Mouse (Mus musculus) lung, embryonic 15.5 days (tissue): ENCODE measurements around the gene Krt4. TPM values are rescaled to one million over a fixed set of nuclear protein-coding genes. Genes with fewer than 3 reads are reported as not detected.

ENCODE experiments used
- ATAC-seq: fragments of 200-750 bp; cut with Nextera tagmentation; 2 replicates; pipeline ENCODE4 v1.8.0; 2017; ENCODE audit warnings: moderate number of reproducible peaks, borderline replicate concordance; ENCODE audit not compliant: low FRiP score, low TSS enrichment; ENCODE audit errors: extremely low read depth
- H3K27ac ChIP-seq: fragments of 300-500 bp; sonication (generic); 2 replicates; pipeline ENCODE4 v1.5.1; 2015; ENCODE audit warnings: moderate library complexity, mild to moderate bottlenecking, inconsistent platforms
- H3K27me3 ChIP-seq: fragments of 300-500 bp; sonication (generic); 2 replicates; pipeline ENCODE4 v1.6.1; 2015; ENCODE audit warnings: inconsistent platforms
- H3K36me3 ChIP-seq: fragments of 300-500 bp; sonication (generic); 2 replicates; pipeline ENCODE4 v1.6.1; 2015; ENCODE audit warnings: inconsistent platforms
- H3K4me1 ChIP-seq: fragments of 300-500 bp; sonication (generic); 2 replicates; pipeline ENCODE4 v1.6.1; 2015; ENCODE audit warnings: inconsistent platforms
- H3K4me2 ChIP-seq: fragments of 300-500 bp; sonication (generic); 2 replicates; pipeline ENCODE4 v1.6.1; 2015; ENCODE audit warnings: inconsistent platforms, mild to moderate bottlenecking, moderate library complexity
- H3K4me3 ChIP-seq: fragments of 300-500 bp; sonication (generic); 2 replicates; pipeline ENCODE4 v1.5.1; 2015; ENCODE audit warnings: mild to moderate bottlenecking, inconsistent platforms
- H3K9ac ChIP-seq: fragments of 300-500 bp; sonication (generic); 2 replicates; pipeline ENCODE4 v1.6.1; 2015; ENCODE audit warnings: inconsistent platforms
- H3K9me3 ChIP-seq: fragments of 300-500 bp; sonication (generic); 2 replicates; pipeline ENCODE4 v1.6.1; 2016; ENCODE audit warnings: inconsistent platforms
- WGBS: fragments of 180-500 bp; shearing (Covaris S2); methylation state at CpG from one replicate; pipeline ENCODE4 v1.1.7; 2015; 5-methylcytosine and 5-hydroxymethylcytosine counted together
- microRNA-seq: library from miRNA; unstranded; fragments of <30 nt; microRNA quantifications from one replicate; pipeline ENCODE4, GENCODE M21; 2016
- polyA plus RNA-seq: library from polyadenylated mRNA; unstranded; fragments of >200 nt; fragmentation: Nextera tagmentation; extraction: Ambion mirVana; gene quantifications from 2 replicates; pipeline ENCODE4 v1.2.1, GENCODE M21; 2015

The Krt4 gene
- polyA plus RNA-seq, 1 experiment from 2014 or later = 18.4 TPM

DNA sequence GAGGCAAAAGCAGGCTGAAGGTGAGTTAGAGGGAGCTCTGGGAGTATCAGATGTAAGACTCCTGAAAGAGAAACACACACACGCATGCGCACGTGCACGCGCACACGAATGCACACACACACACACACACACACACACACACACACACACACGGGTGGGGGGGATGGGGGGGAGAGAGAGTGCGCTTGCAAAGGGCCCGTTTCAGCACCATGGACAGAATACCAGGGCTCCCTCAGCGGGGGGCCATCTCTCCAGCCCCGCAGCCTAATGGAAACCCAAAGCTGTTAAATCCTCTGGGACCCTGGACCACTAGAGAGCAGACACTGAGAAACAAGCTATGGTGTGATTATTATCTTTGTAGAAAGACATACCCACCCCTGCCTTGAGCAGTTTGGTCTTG is 44.8 kb downstream of the Krt4 start:
- H3K27ac ChIP-seq = no peak overlapping the region
- WGBS = 28% methylated on average over 10 of the region's 11 CpGs
- no peak overlapping the region for H3K9ac ChIP-seq
- peaks cover 2% of the 10 kb centered on the region; the same call in 1 of the 2 replicates for H3K27me3 ChIP-seq
- no peaks in the 10 kb centered on the region for H3K36me3 ChIP-seq
- no peak overlapping the region for H3K4me3 ChIP-seq
- no peaks in the 10 kb centered on the region for H3K9me3 ChIP-seq
- H3K4me1 ChIP-seq = no peaks in the 10 kb centered on the region
- no peak for ATAC-seq
- H3K4me2 ChIP-seq = no peak overlapping the region

- ATAC-seq = no peak
- H3K27ac ChIP-seq = no peak overlapping the region
- no peaks in the 10 kb centered on the region for H3K36me3 ChIP-seq
- 41% methylated on average over 2 of the region's 2 CpGs for WGBS
- no peaks in the 10 kb centered on the region for H3K4me1 ChIP-seq
- H3K4me2 ChIP-seq = no peak overlapping the region
- H3K4me3 ChIP-seq = no peak overlapping the region
- H3K27me3 ChIP-seq = no peaks in the 10 kb centered on the region
- H3K9ac ChIP-seq = no peak overlapping the region
- no peaks in the 10 kb centered on the region for H3K9me3 ChIP-seq
These were observed 46.5 kb downstream of the Krt4 start for GRCm38 (mm10) chr15:101878041-101878440.

DNA sequence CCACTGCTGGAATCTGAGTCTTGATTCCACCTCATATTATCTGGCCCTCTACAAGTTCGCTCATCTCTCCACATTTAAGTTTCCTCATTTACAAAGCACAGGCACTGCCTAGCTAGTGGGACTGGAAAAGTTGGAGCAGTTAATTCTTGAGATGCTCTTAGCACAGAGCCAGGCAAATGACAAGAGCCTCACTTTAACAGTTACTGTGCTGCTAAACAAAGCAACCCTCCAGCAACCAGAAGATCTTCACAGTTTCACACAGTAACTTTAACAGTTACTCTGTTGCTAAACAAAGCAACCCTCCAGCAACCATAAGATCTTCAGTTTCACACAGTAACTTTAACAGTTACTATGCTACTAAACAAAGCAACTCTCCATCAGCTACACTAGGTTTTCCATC is 50.2 kb downstream of the Krt4 start:
- Histone ChIP-seq H3K27ac (no peak overlapping the region), H3K4me1 (no peaks in the 10 kb centered on the region), H3K36me3 (no peaks in the 10 kb centered on the region), H3K9ac (no peak overlapping the region), H3K9me3 (no peaks in the 10 kb centered on the region), H3K27me3 (0 out of 2 replicates have a peak, but pooled peaks cover under 1% of the 10 kb centered on the region), H3K4me2 (no peak overlapping the region), H3K4me3 (no peak overlapping the region)
- WGBS = 74% methylated on average over 1 of the region's 1 CpGs
- ATAC-seq = no peak

DNA sequence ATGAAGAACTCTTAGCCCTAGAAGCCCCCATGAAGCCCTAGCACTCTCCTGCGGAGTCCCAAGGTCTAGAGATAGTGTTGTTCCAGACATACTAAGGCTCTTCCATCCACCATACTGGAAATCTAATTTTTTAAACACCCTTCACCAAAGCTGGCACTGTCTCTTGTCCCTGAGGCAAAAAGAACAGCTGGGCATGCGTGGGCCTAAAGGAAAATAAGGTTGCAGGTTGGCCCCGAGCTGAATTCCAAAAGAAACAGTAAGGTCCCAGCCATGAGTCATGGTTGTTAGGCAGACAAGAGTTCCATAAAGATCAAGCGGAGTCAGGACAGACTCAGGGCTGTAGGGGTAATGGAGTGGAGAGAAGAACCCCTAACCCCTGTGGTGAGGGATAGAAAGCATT is 51.3 kb downstream of the Krt4 start:
- Histone ChIP-seq H3K27me3 (0 out of 2 replicates have a peak, but pooled peaks cover 11% of the 10 kb centered on the region), H3K9me3 (no peaks in the 10 kb centered on the region), H3K4me2 (no peak overlapping the region), H3K4me1 (no peaks in the 10 kb centered on the region), H3K27ac (no peak overlapping the region), H3K9ac (no peak overlapping the region), H3K36me3 (no peaks in the 10 kb centered on the region), H3K4me3 (no peak overlapping the region)
- no peak for ATAC-seq
- 68% methylated on average over 4 of the region's 4 CpGs for WGBS

GRCm38 (mm10) chr15:101869431-101869830 is 55.1 kb downstream of the Krt4 start, which contains the start of gene Krt77:
Gene Krt77, minus strand, starts transcription at chr15:101869705.
- no peak within 1 kb of the TSS for H3K9ac ChIP-seq

More at GRCm38 (mm10) chr15:101869431-101869830, 55.1 kb downstream of the Krt4 start, which contains the start of gene Krt77:
- 0 out of 2 replicates have a peak, but pooled peaks cover 11% of the 10 kb centered on the region for H3K27me3 ChIP-seq
- no peaks in the 10 kb centered on the region for H3K4me1 ChIP-seq
- H3K4me3 ChIP-seq = no peak within 1 kb of the TSS
- H3K36me3 ChIP-seq = no peaks in the 10 kb centered on the region
- no peaks in the 10 kb centered on the region for H3K9me3 ChIP-seq
- no peak within 1 kb of the TSS for H3K4me2 ChIP-seq
- ATAC-seq = no peak
- WGBS = 32% methylated on average over 6 of the region's 6 CpGs
- no peak within 1 kb of the TSS for H3K27ac ChIP-seq

Small RNAs within 50 kb of the gene (microRNA-seq; reads per million reads assigned to microRNA genes)
- not detected for gene Gm44356

Other genes with a start within 250 kb of the Krt4 start
- not detected in 2 replicates for gene Krt6b, start 244.4 kb downstream of the Krt4 start, polyA plus RNA-seq
- 0.39 and 1.5 TPM in 2 replicates for gene Krt6a, start 230.4 kb downstream of the Krt4 start, polyA plus RNA-seq
- gene Krt5, start 211.8 kb downstream of the Krt4 start, polyA plus RNA-seq = 4.7 and 11.1 TPM in 2 replicates
- gene Krt71, start 181.6 kb downstream of the Krt4 start, polyA plus RNA-seq = not detected in 2 replicates
- gene Krt72, start 138.3 kb downstream of the Krt4 start, polyA plus RNA-seq = not detected in 2 replicates
- gene Krt73, start 122.4 kb downstream of the Krt4 start, polyA plus RNA-seq = not detected in 2 replicates
- not detected in 2 replicates for gene Krt2, start 106.6 kb downstream of the Krt4 start, polyA plus RNA-seq
- 0.54 and 0.55 TPM in 2 replicates for gene Krt1, start 73.9 kb downstream of the Krt4 start, polyA plus RNA-seq
- gene Krt77, start 55.0 kb downstream of the Krt4 start, polyA plus RNA-seq = not detected in 2 replicates
- not detected in 2 replicates for gene Krt76, start 31.8 kb downstream of the Krt4 start, polyA plus RNA-seq
- 0.97 and 1.0 TPM in 2 replicates for gene Krt79, start 15.6 kb upstream of the Krt4 start, polyA plus RNA-seq
- gene Krt78, start 29.6 kb upstream of the Krt4 start, polyA plus RNA-seq = 0.22 TPM in 1 of 2 replicates, not detected in the other
- 307 and 345 TPM in 2 replicates for gene Krt8, start 79.7 kb upstream of the Krt4 start, polyA plus RNA-seq
- 221 and 264 TPM in 2 replicates for gene Krt18, start 103.4 kb upstream of the Krt4 start, polyA plus RNA-seq
- 118 and 121 TPM in 2 replicates for gene Eif4b, start 149.0 kb upstream of the Krt4 start, polyA plus RNA-seq
- gene Tns2, start 175.7 kb upstream of the Krt4 start, polyA plus RNA-seq = 47.6 and 54.5 TPM in 2 replicates
- gene Spryd3, start 211.5 kb upstream of the Krt4 start, polyA plus RNA-seq = 18.8 and 20.5 TPM in 2 replicates
- gene Igfbp6, start 219.6 kb upstream of the Krt4 start, polyA plus RNA-seq = 12.3 and 16.8 TPM in 2 replicates
- 0.20 and 0.34 TPM in 2 replicates for gene Soat2, start 225.8 kb upstream of the Krt4 start, polyA plus RNA-seq